Mouse (Mus musculus) limb, embryonic 14.5 days (tissue): ENCODE results near the gene Pla2g5. TPM values are rescaled to one million over a fixed set of nuclear protein-coding genes. Genes with fewer than 3 reads are reported as not detected.

Source experiments
- ATAC-seq: fragments of 200-750 bp; cut with Nextera tagmentation; 2 replicates; pipeline ENCODE4 v1.8.0; 2017; ENCODE audit warnings: low read depth, moderate number of reproducible peaks, moderate TSS enrichment; ENCODE audit not compliant: low FRiP score
- DNase-seq: peaks from one replicate; pipeline ENCODE4 v3.0.0-alpha.2; 2015; ENCODE audit warnings: low spot score
- H3K27ac ChIP-seq: fragments of 300-500 bp; sonication (generic); replicated peaks from 2 replicates; pipeline ENCODE4 v1.5.1; 2014; ENCODE audit warnings: low read depth, mild to moderate bottlenecking, low read length, moderate library complexity, mixed read lengths
- H3K27me3 ChIP-seq: fragments of 300-500 bp; sonication (generic); 2 replicates; pipeline ENCODE4 v1.6.1; 2014; ENCODE audit warnings: low read length, mixed read lengths; ENCODE audit not compliant: control insufficient read depth, insufficient read depth
- H3K36me3 ChIP-seq: fragments of 300-500 bp; sonication (generic); 2 replicates; pipeline ENCODE4 v1.6.1; 2014; ENCODE audit warnings: mild to moderate bottlenecking, low read length, moderate library complexity, mixed read lengths; ENCODE audit not compliant: control insufficient read depth, insufficient read depth
- H3K4me1 ChIP-seq: fragments of 300-500 bp; sonication (generic); 2 replicates; pipeline ENCODE4 v1.6.1; 2014; ENCODE audit warnings: antibody characterized with exemption, low read length, mixed read lengths; ENCODE audit not compliant: control insufficient read depth, insufficient read depth
- H3K4me2 ChIP-seq: fragments of 300-500 bp; sonication (generic); replicated peaks from 2 replicates; pipeline ENCODE4 v1.6.1; 2014; ENCODE audit warnings: low read depth, mild to moderate bottlenecking, low read length, moderate library complexity; ENCODE audit not compliant: severe bottlenecking
- H3K4me3 ChIP-seq: fragments of 300-500 bp; sonication (generic); replicated peaks from 2 replicates; pipeline ENCODE4 v1.5.1; 2014; ENCODE audit warnings: low read length
- H3K9ac ChIP-seq: fragments of 300-500 bp; sonication (generic); 2 replicates; pipeline ENCODE4 v1.6.1; 2014; ENCODE audit warnings: mild to moderate bottlenecking, low read depth, low read length, moderate library complexity; ENCODE audit not compliant: severe bottlenecking
- H3K9me3 ChIP-seq: fragments of 300-500 bp; sonication (generic); 2 replicates; pipeline ENCODE4 v1.6.1; 2016; ENCODE audit warnings: low read length; ENCODE audit not compliant: control insufficient read depth
- POLR2A ChIP-seq: fragments of 200-500 bp; IDR thresholded peaks from 2 replicates; pipeline ENCODE4 v1.8.0; 2012; ENCODE audit warnings: inconsistent platforms, mild to moderate bottlenecking, moderate library complexity, borderline replicate concordance; ENCODE audit not compliant: insufficient read depth, insufficient read length; ENCODE audit errors: extremely low read depth
- WGBS: fragments of 180-500 bp; shearing (Covaris S2); extraction: QIAGEN DNeasy Blood & Tissue Kit; methylation state at CpG from one replicate; pipeline ENCODE4 v1.1.7; 2014; 5-methylcytosine and 5-hydroxymethylcytosine counted together
- polyA plus RNA-seq, 2 experiments: library from polyadenylated mRNA; depleted of rRNA in 1 of 2; stranded (reverse) in 1 of 2; unstranded in 1 of 2; fragments of >200 nt; fragmentation: Nextera tagmentation in 1 of 2; extraction: Ambion mirVana in 1 of 2; gene quantifications; 2 replicates each; pipeline versions ENCODE4 v1.2.1 to v1.2.3; 2012 to 2014

Pla2g5 gene
- polyA plus RNA-seq, 2 experiments: 0.62 to 1.3 TPM

GRCm38 (mm10) chr4:138889635-138890034 is 26.4 kb upstream of the Pla2g5 start:
- Histone ChIP-seq H3K27ac (no peak overlapping the region), H3K36me3 (peaks cover 20% of the 10 kb centered on the region), H3K9ac (no peak overlapping the region), H3K4me2 (no peak overlapping the region), H3K4me3 (no peak overlapping the region), H3K4me1 (no peaks in the 10 kb centered on the region), H3K27me3 (no peaks in the 10 kb centered on the region), H3K9me3 (no peaks in the 10 kb centered on the region)
- WGBS: 70% methylated on average over 8 of the region's 8 CpGs
- TF ChIP-seq POLR2A: no peak
- DNase-seq (no peak), ATAC-seq (no peak)

GRCm38 (mm10) chr4:138889165-138889564 is 25.9 kb upstream of the Pla2g5 start:
- H3K4me2 ChIP-seq: no peak overlapping the region

GRCm38 (mm10) chr4:138884261-138884660 is 21.0 kb upstream of the Pla2g5 start:
- ATAC-seq (no peak), DNase-seq (peak; percentile 79)
- no peaks in the 10 kb centered on the region for H3K36me3 ChIP-seq
- 10% methylated on average over 6 of the region's 6 CpGs for WGBS
- no peak for TF ChIP-seq POLR2A
- H3K27me3 ChIP-seq: no peaks in the 10 kb centered on the region
- no peak overlapping the region for H3K27ac ChIP-seq
- H3K4me1 ChIP-seq: peaks cover 4% of the 10 kb centered on the region; the same call in 1 of the 2 replicates
- no peaks in the 10 kb centered on the region for H3K9me3 ChIP-seq
- H3K9ac ChIP-seq: no peak overlapping the region
- H3K4me2 ChIP-seq: no peak overlapping the region
- H3K4me3 ChIP-seq: no peak overlapping the region

More at GRCm38 (mm10) chr4:138889165-138889564, 25.9 kb upstream of the Pla2g5 start:
- no peak overlapping the region for H3K27ac ChIP-seq
- H3K9me3 ChIP-seq: no peaks in the 10 kb centered on the region
- H3K36me3 ChIP-seq: peaks cover 15% of the 10 kb centered on the region
- no peaks in the 10 kb centered on the region for H3K4me1 ChIP-seq
- ATAC-seq (no peak), DNase-seq (no peak)
- no peak overlapping the region for H3K4me3 ChIP-seq
- WGBS: 61% methylated on average over 7 of the region's 7 CpGs
- TF ChIP-seq POLR2A: no peak
- H3K9ac ChIP-seq: no peak overlapping the region
- H3K27me3 ChIP-seq: no peaks in the 10 kb centered on the region

- no peak for TF ChIP-seq POLR2A
- DNase-seq (peak; percentile 5), ATAC-seq (no peak)
- WGBS: 11% methylated on average over 12 of the region's 16 CpGs
- Histone ChIP-seq H3K36me3 (no peaks in the 10 kb centered on the region), H3K4me3 (peak overlapping the region; percentile 11; the same call in 1 of the 2 replicates), H3K27ac (no peak overlapping the region), H3K4me1 (peaks cover 4% of the 10 kb centered on the region; the same call in 1 of the 2 replicates), H3K4me2 (peak overlapping the region; percentile 39), H3K27me3 (no peaks in the 10 kb centered on the region), H3K9me3 (no peaks in the 10 kb centered on the region), H3K9ac (peak overlapping the region; percentile 38; the same call in 1 of the 2 replicates)
Measured at GRCm38 (mm10) chr4:138882179-138882578, 18.9 kb upstream of the Pla2g5 start.

- no peak for ATAC-seq
- TF ChIP-seq POLR2A: no peak
- DNase-seq: no peak
- no peaks in the 10 kb centered on the region for H3K9me3 ChIP-seq
- H3K27me3 ChIP-seq: no peaks in the 10 kb centered on the region
- WGBS: 87% methylated on average over 7 of the region's 7 CpGs
- no peak overlapping the region for H3K27ac ChIP-seq
- H3K9ac ChIP-seq: no peak overlapping the region
- no peak overlapping the region for H3K4me3 ChIP-seq
- no peaks in the 10 kb centered on the region for H3K36me3 ChIP-seq
- no peak overlapping the region for H3K4me2 ChIP-seq
- H3K4me1 ChIP-seq: peaks cover 4% of the 10 kb centered on the region; the same call in 1 of the 2 replicates
Measured at GRCm38 (mm10) chr4:138880811-138881584, 17.7 kb upstream of the Pla2g5 start.

GRCm38 (mm10) chr4:138879808-138880207 is 16.5 kb upstream of the Pla2g5 start:
- no peak overlapping the region for H3K9ac ChIP-seq
- ATAC-seq: no peak

More at GRCm38 (mm10) chr4:138879808-138880207, 16.5 kb upstream of the Pla2g5 start:
- TF ChIP-seq POLR2A: no peak
- H3K36me3 ChIP-seq: no peaks in the 10 kb centered on the region
- 84% methylated on average over 11 of the region's 11 CpGs for WGBS
- H3K9me3 ChIP-seq: no peaks in the 10 kb centered on the region
- no peaks in the 10 kb centered on the region for H3K27me3 ChIP-seq
- H3K4me1 ChIP-seq: peaks cover 4% of the 10 kb centered on the region; the same call in 1 of the 2 replicates
- no peak overlapping the region for H3K27ac ChIP-seq
- H3K4me2 ChIP-seq: no peak overlapping the region
- no peak overlapping the region for H3K4me3 ChIP-seq
- no peak for DNase-seq
